Mouse (Mus musculus): Measurements from ENCODE around the gene Tmem176a.
"Not testable (repeated sequence)": the region's sequence is repeated elsewhere in the genome, so short reads cannot be mapped to it uniquely, and the experiment has no call there.

Tmem176a gene

GRCm38 (mm10) chr6:48840371-48840969, at the start of gene Tmem176a:
Tmem176a (plus strand) TSS chr6:48840919.
- DNase-seq (ENCODE audit: low spot score), result no peak

DNA sequence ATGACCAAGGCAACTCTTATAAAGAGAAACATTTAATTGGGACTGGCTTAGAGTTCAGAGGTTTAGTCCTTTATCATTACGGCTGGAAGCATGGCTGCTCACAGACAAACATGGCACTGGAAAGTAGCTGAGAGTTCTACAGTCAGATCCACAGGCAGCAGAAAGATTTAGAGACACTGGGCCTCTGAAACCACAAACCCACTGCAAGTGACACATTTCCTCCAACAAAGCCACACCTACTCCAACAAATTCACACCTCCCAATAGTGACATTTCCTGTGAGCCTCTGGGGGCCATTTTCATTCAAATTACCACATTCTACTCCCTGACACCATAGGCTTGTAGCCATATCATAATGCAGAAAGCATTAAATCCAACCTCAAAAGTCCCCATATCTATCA, 38.8 kb upstream of the Tmem176a start:
- no peak for DNase-seq (ENCODE audit: low spot score)

DNA sequence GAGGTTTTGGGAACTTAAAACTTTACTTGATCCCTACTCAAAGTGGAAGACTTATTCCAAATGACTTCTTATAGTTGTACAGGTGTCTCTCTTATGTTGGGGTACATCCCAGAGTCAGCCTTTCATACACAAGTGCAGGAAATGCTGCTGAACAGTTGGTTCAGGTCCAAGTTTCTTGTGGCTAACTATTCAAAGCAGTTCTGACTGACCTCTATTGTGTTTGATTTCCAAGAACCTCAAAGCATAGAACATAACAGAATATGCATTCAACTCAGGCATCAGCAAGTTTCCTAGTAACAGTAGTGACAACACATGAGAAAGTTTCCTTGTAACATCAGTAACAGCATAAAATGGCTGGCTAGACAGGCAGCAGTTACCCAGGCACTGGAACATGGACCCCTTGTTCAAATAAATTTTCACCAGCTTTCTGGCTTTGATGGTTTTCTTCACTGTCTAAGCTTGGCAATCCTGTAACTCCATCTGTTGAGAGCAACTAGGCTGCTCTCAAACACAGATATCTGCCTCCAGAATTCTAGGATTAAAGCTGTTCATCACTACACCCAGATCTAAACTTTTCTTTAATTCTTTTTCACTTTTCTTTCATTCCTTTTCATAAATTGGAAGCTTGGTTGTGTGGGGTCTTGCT, 37.2 kb upstream of the Tmem176a start:
- DNase-seq (ENCODE audit: low spot score), result no peak

DNA sequence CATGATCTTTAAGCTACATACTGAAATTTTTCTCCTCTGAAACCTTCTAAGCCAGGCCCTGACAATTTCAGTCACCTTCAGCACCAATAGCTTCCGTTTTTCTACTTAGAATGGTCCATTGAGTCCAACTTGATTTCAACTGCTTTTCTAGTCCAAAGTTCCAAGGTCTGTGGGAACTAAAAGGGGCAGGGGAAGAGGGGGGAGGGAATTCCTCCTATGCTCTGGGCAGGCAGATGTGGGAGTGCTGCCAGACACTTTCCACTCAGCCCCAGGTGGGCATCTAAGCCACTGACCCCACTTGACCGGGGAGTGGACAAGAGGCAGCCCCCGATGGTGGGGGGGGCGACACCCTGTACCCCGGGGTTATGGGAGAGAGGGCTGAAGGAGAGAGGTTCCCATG, 36.4 kb upstream of the Tmem176a start:
- DNase-seq (ENCODE audit: low spot score), result no peak

DNA sequence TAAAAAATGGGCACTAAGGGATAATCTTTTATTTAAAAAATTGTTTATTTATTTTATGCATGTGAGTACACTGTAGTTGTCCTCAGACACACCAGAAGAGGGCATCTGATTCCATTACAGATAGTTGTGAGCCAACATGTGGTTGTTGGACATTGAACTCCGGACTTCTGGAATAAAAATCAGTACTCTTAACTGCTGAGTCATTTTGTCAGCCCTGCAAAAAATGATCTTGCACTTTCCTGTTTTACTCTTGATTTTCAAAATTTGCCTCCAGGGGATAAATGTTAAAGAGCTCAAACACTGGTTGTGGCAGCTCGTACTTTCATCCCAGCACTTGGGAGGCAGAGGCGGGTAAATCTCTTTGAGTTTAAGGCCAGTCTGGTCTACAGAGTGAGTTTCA, 34.0 kb upstream of the Tmem176a start:
- no peak for DNase-seq (ENCODE audit: low spot score)

GRCm38 (mm10) chr6:48809494-48810219, 31.1 kb upstream of the Tmem176a start:
- no peak for DNase-seq (ENCODE audit: low spot score)

DNA sequence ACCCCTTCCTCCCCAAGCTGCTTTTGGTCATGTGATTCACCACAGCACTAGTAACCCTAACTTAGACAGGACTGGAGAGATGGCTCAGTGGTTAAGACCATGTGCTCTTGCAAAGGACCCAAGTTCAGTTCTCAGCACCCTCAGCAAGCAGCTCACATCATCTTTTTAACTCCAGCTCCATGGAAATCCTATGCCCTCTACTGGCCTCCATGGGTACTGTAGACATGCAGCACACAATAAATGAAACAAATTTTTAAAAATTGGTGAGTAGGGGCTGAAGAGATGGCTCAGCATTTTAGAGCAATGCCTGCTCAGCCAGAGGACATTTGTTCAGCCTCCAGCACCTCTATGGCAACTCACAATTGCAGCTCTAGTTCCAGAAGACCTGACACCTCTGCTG, 25.7 kb upstream of the Tmem176a start:
- no peak for DNase-seq (ENCODE audit: low spot score)

GRCm38 (mm10) chr6:48817815-48818214, 22.9 kb upstream of the Tmem176a start:
- DNase-seq (ENCODE audit: low spot score), result peak; percentile 62

- DNase-seq (ENCODE audit: low spot score), result not testable (repeated sequence)
These were observed 18.5 kb upstream of the Tmem176a start for GRCm38 (mm10) chr6:48821991-48822785.

GRCm38 (mm10) chr6:48825016-48825415, 15.7 kb upstream of the Tmem176a start:
- no peak for DNase-seq (ENCODE audit: low spot score)

- DNase-seq (ENCODE audit: low spot score), result no peak
These were observed 11.7 kb upstream of the Tmem176a start for GRCm38 (mm10) chr6:48828976-48829375.

- no peak for DNase-seq (ENCODE audit: low spot score)
These were observed 11.1 kb upstream of the Tmem176a start for GRCm38 (mm10) chr6:48829651-48830050.

DNA sequence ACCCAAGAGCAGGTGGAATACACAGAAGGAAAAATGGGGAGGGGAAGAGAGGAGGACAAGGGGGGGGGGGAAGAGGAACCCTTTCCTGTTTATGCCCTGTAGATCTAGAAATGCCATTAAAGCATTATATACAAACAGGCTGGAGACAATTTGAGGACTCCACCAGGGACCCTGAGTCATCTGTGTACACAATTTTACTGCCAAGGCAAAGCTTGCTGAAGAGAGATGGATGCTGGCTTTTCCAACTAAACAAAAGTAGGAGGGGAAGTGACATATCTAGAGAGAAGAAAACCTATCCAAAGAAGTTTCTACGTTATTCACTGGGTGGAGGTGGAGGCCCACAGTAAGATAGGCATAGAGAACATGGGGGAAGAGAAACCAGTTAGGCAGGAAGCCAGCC, 10.5 kb upstream of the Tmem176a start:
- no peak for DNase-seq (ENCODE audit: low spot score)

GRCm38 (mm10) chr6:48831141-48831540, 9.6 kb upstream of the Tmem176a start:
- no peak for DNase-seq (ENCODE audit: low spot score)

DNA sequence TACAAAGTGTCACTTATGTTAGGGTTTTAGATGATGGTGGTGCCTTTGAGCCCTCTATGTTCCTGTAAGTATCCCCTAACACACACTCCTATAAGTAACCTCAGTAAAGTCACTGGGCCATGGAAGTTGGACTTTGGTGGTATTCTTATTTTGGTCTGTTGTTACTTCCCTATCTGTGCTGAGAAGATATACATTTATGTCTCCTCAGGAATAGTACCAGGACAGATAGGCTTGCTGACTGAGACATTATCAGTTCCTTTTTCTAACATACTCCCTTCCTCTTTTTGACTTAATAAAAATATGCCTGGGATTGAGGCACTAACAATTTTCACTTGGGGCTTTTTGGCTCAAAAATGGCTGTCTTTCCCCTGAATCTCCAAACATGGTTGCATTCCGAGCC, 8.3 kb upstream of the Tmem176a start:
- DNase-seq (ENCODE audit: low spot score), result no peak

DNA sequence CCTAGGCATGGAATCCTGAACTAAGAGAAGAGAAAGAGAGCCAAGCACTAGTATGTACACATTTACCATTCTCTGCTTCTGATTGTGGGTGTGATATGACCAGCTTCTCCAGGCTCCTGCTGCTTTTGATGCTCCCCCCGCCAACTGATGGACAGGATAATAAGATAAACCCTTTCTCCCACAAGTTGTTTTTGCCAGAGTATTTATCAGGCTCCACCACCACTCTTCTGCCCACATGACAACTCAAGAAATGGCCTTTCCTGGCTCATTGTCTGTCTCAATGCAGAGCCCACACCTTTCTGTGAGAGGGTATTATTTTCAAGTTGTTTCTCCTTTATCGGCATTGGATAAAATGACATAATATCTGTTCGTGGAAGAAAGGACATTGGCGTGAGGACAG, 7.2 kb upstream of the Tmem176a start:
- DNase-seq (ENCODE audit: low spot score), result no peak

GRCm38 (mm10) chr6:48835241-48835640, 5.5 kb upstream of the Tmem176a start:
- no peak for DNase-seq (ENCODE audit: low spot score)

DNA sequence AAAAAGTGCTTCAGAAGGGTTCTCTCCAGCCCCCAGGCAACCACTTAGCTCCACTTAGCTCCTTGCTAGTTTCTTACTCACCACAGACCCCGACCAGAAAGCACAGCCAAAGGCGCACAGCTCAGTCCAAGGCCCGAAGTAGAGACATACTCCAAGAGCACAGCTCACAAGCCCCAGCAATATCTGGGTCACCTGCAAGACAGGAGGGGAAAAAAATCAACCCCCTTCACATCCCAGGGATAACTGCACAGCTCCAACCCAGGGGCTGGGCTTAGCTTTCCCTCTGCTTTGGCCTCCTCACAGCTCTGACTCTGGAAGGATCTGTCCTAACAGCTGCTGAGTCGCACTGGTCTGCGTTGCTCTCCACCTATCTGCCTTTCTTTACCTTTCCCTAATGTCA, 4.6 kb upstream of the Tmem176a start:
- no peak for DNase-seq (ENCODE audit: low spot score)

- no peak for DNase-seq (ENCODE audit: low spot score)
These were observed 3.2 kb upstream of the Tmem176a start for GRCm38 (mm10) chr6:48837516-48837915.

GRCm38 (mm10) chr6:48838321-48839080, 2.2 kb upstream of the Tmem176a start:
- no peak for DNase-seq (ENCODE audit: low spot score)

DNA sequence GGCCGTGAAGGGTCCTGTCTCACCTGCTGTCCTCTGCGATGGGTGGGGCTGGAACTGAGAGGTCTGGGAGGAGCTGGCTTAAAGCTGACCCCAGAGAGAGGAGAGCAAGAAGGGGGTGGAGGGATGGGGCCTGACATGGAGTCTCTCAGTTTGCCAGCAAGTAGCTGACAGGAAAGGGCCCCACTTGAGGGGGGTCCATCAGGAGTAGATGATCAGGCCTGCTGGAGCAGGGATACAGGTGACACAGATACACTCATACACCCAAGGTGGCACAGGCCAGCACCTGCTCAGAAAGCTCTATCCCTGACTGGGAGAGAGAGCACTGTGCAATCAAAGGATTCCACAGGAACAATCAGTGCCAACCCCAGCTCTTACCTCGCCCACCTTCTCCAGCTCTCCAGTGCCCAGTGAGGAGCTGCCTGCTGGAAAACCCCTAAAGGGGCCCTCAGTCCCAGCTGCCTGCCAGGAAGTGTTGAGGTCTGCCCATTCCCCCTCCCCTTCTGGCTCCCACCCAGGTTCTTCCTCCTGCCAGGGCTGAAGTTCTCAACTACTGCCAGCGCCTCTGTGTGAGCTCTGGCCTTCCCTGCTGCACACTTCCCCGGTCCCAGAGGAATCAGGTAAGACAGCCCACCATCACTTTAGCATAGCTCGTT, 380 bp downstream of the Tmem176a start, which contains the start of gene Tmem176b:
TSS of gene Tmem176b (minus strand) at position 524 of the 653 bp plus-strand sequence.
- no peak for DNase-seq (ENCODE audit: low spot score)

Data from c-Kit-positive CD71-positive TER-119-positive erythroid progenitor cells, embryonic 14.5 days (primary cell).